Mouse (Mus musculus) fat pad, adult 2 months (tissue): ENCODE results near the gene Ache.

Experiments used
- DNase-seq: peaks from one replicate; pipeline ENCODE4 v3.0.0-alpha.2; 2011; ENCODE audit warnings: low read depth, low spot score; ENCODE audit errors: extremely low read depth

Ache gene

GRCm38 (mm10) chr5:137295296-137295695, 8.0 kb downstream of the Ache start:
- DNase-seq, result no peak

GRCm38 (mm10) chr5:137295712-137296111, 8.4 kb downstream of the Ache start:
- no peak for DNase-seq

- DNase-seq, result no peak
These were observed 9.8 kb downstream of the Ache start for GRCm38 (mm10) chr5:137297126-137297525.

GRCm38 (mm10) chr5:137299240-137299639, 11.9 kb downstream of the Ache start:
- no peak for DNase-seq

GRCm38 (mm10) chr5:137301253-137301652, 13.9 kb downstream of the Ache start:
- no peak for DNase-seq

GRCm38 (mm10) chr5:137303609-137304008, 16.3 kb downstream of the Ache start:
- DNase-seq, result no peak

- DNase-seq, result no peak
These were observed 16.8 kb downstream of the Ache start for GRCm38 (mm10) chr5:137304165-137304564.

- DNase-seq, result no peak
These were observed 17.5 kb downstream of the Ache start for GRCm38 (mm10) chr5:137304816-137305215.

- DNase-seq, result no peak
These were observed 18.5 kb downstream of the Ache start for GRCm38 (mm10) chr5:137305822-137306221.

- no peak for DNase-seq
These were observed 19.2 kb downstream of the Ache start for GRCm38 (mm10) chr5:137306439-137307005.

- peak; percentile 63 for DNase-seq
These were observed 20.0 kb downstream of the Ache start, which contains the start of gene Srrt for GRCm38 (mm10) chr5:137307071-137307912. TSS of gene Srrt (minus strand) at chr5:137307674.

- DNase-seq, result no peak
These were observed 21.0 kb downstream of the Ache start for GRCm38 (mm10) chr5:137308356-137308755.

- DNase-seq, result no peak
These were observed 26.3 kb downstream of the Ache start for GRCm38 (mm10) chr5:137313466-137314192.

GRCm38 (mm10) chr5:137314193-137315083, 27.1 kb downstream of the Ache start, which contains the start of gene Trip6:
TSS of gene Trip6 (minus strand) at chr5:137314404.
- DNase-seq, result no peak

- no peak for DNase-seq
These were observed 28.0 kb downstream of the Ache start for GRCm38 (mm10) chr5:137315084-137315903.

GRCm38 (mm10) chr5:137317361-137317760, 30.0 kb downstream of the Ache start:
- DNase-seq, result no peak

- DNase-seq, result no peak
These were observed 31.3 kb downstream of the Ache start for GRCm38 (mm10) chr5:137318570-137318969.

GRCm38 (mm10) chr5:137320996-137321395, 33.7 kb downstream of the Ache start:
- DNase-seq, result no peak

- DNase-seq, result no peak
These were observed 43.6 kb downstream of the Ache start for GRCm38 (mm10) chr5:137330910-137331309.
